Mouse (Mus musculus): Measurements from ENCODE around the gene Irgm2.
"Not testable (repeated sequence)": the region's sequence is repeated elsewhere in the genome, so short reads cannot be mapped to it uniquely, and the experiment has no call there.

The Irgm2 gene

GRCm38 (mm10) chr11:58199229-58200037, at the start of gene Irgm2, which contains the start of gene Igtp:
Irgm2 (plus strand) TSS chr11:58199618.
Igtp (plus strand) TSS chr11:58199556.
- in situ Hi-C loops (cut with MboI, MseI), result not testable (repeated sequence)

GRCm38 (mm10) chr11:58155458-58155857, 44.0 kb upstream of the Irgm2 start:
- in situ Hi-C loops (cut with MboI, MseI), result no loop called here

- in situ Hi-C loops (cut with MboI, MseI), result no loop called here
Observed at GRCm38 (mm10) chr11:58156871-58157270, 42.5 kb upstream of the Irgm2 start.

GRCm38 (mm10) chr11:58165072-58165471, 34.3 kb upstream of the Irgm2 start:
- in situ Hi-C loops (cut with MboI, MseI), result loop anchor here (10.0 kb wide), 1 partner anchor 210 kb away; no protein-coding TSS in a partner anchor

- in situ Hi-C loops (cut with MboI, MseI), result loop anchor here (10.0 kb wide), 1 partner anchor 213 kb away; no protein-coding TSS in a partner anchor
Observed at GRCm38 (mm10) chr11:58167822-58168166, 31.6 kb upstream of the Irgm2 start.

GRCm38 (mm10) chr11:58168167-58168915, 31.1 kb upstream of the Irgm2 start, which contains the start of gene Gemin5:
Gemin5 (minus strand) TSS chr11:58168539.
- in situ Hi-C loops (cut with MboI, MseI), result loop anchor here (10.0 kb wide), 1 partner anchor 214 kb away; no protein-coding TSS in a partner anchor

- in situ Hi-C loops (cut with MboI, MseI), result loop anchor here (5.0 to 10.0 kb wide), 2 partner anchors 138 to 215 kb away; partner anchors contain the start of gene Zfp692
Observed at GRCm38 (mm10) chr11:58169666-58170065, 29.8 kb upstream of the Irgm2 start.

GRCm38 (mm10) chr11:58171459-58172091, 27.8 kb upstream of the Irgm2 start, which contains the start of gene Mrpl22:
Mrpl22 (plus strand) TSS chr11:58171661.
- in situ Hi-C loops (cut with MboI, MseI), result loop anchor here (5.0 kb wide), 1 partner anchor 136 kb away; the partner anchor contains the start of gene Zfp692

- in situ Hi-C loops (cut with MboI, MseI), result no loop called here
Observed at GRCm38 (mm10) chr11:58179563-58179962, 19.9 kb upstream of the Irgm2 start.

- in situ Hi-C loops (cut with MboI, MseI), result not testable (repeated sequence)
Observed at GRCm38 (mm10) chr11:58179986-58180385, 19.4 kb upstream of the Irgm2 start.

GRCm38 (mm10) chr11:58180756-58181155, 18.7 kb upstream of the Irgm2 start:
- in situ Hi-C loops (cut with MboI, MseI), result no loop called here

GRCm38 (mm10) chr11:58183579-58183978, 15.8 kb upstream of the Irgm2 start:
- in situ Hi-C loops (cut with MboI, MseI), result no loop called here

- in situ Hi-C loops (cut with MboI, MseI), result loop anchor here (5.0 kb wide), 1 partner anchor 33 kb away; no protein-coding TSS in a partner anchor
Observed at GRCm38 (mm10) chr11:58189675-58190074, 9.7 kb upstream of the Irgm2 start.

GRCm38 (mm10) chr11:58193326-58193725, 6.1 kb upstream of the Irgm2 start:
- in situ Hi-C loops (cut with MboI, MseI), result no loop called here

GRCm38 (mm10) chr11:58193860-58194520, 5.4 kb upstream of the Irgm2 start:
- in situ Hi-C loops (cut with MboI, MseI), result no loop called here

GRCm38 (mm10) chr11:58198663-58199062, 755 bp upstream of the Irgm2 start:
- in situ Hi-C loops (cut with MboI, MseI), result no loop called here

GRCm38 (mm10) chr11:58200226-58200625, 808 bp downstream of the Irgm2 start:
- in situ Hi-C loops (cut with MboI, MseI), result no loop called here

- in situ Hi-C loops (cut with MboI, MseI), result no loop called here
Observed at GRCm38 (mm10) chr11:58201052-58201451, 1.6 kb downstream of the Irgm2 start.

GRCm38 (mm10) chr11:58210321-58210886, 11.0 kb downstream of the Irgm2 start:
- in situ Hi-C loops (cut with MboI, MseI), result no loop called here

- in situ Hi-C loops (cut with MboI, MseI), result no loop called here
Observed at GRCm38 (mm10) chr11:58211062-58211681, 11.8 kb downstream of the Irgm2 start.
